In the genomic region with DNA sequence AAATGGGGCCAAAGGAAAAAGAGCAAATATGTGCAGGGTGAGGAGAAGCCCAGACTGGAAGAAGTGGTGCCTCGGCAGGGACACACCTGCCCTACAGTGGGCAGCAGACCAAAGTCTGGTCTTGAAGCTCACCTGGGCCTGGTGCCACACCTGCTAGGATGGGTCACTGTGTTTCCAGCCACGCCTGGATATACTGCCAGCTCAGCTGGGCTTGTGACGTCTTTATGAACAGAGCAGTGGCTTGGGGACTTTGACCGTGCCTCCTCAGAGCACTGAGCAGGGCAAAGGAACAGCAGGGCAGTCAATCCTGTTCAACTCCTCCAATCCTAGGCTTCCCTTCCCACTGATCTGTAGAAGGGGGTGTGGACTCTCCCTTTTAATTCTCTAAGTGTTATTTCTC, we compare ENCODE assay signal across 29 mouse cellular contexts. TPM values are rescaled to one million over a fixed set of nuclear protein-coding genes. Genes with fewer than 3 reads are reported as not detected.
DNase-seq lines count a peak whose midpoint lies in the region; ATAC-seq and TF ChIP-seq lines count a peak whose summit lies in the region.
"Had no signal": no experiment of that assay in that cellular context is flagged by ENCODE, and none has a peak within 500 bp of the region (broad histone marks: within the 10 kb centered on the region; RNA-seq: fewer than 3 reads in every experiment).

No protein-coding gene starts in this region.

- peaks cover 51% of the 10 kb centered on the region for H3K27me3 ChIP-seq in intestine, embryonic 15.5 days (replicated peaks)
- H3K27me3 ChIP-seq in kidney, adult 2 months (replicated peaks; ENCODE audit: control insufficient read depth, insufficient read depth, low read length): no peaks in the 10 kb centered on the region
- peaks cover 48% of the 10 kb centered on the region for H3K27me3 ChIP-seq in stomach, embryonic 16.5 days (ENCODE audit: control insufficient read depth, insufficient read depth, low read length)

- WGBS in intestine, embryonic 15.5 days: 23% methylated on average over 4 of the region's 4 CpGs
- 40% methylated on average over 4 of the region's 4 CpGs for WGBS in kidney, adult 2 months
- WGBS in stomach, embryonic 16.5 days: 35% methylated on average over 4 of the region's 4 CpGs

- peak overlapping the region; percentile 59; the same call in 1 of the 2 replicates for H3K4me2 ChIP-seq in intestine, embryonic 15.5 days (replicated peaks)
- no peak overlapping the region for H3K4me2 ChIP-seq in stomach, embryonic 16.5 days (ENCODE audit: low read depth, low read length)
- H3K4me2 ChIP-seq: midbrain, embryonic 12.5 days; neural tube, embryonic 15.5 days had no signal

- H3K36me3 ChIP-seq in intestine, embryonic 15.5 days: no peaks in the 10 kb centered on the region
- H3K36me3 ChIP-seq in kidney, adult 2 months (ENCODE audit: control insufficient read depth, insufficient read depth, low read length): no peaks in the 10 kb centered on the region
- no peaks in the 10 kb centered on the region for H3K36me3 ChIP-seq in stomach, embryonic 16.5 days (ENCODE audit: control insufficient read depth, insufficient read depth, low read length)
- H3K36me3 ChIP-seq: heart, embryonic 10.5 days; midbrain, embryonic 12.5 days; neural tube, embryonic 15.5 days had no signal

- no peak overlapping the region for H3K9ac ChIP-seq in intestine, embryonic 15.5 days
- H3K9ac ChIP-seq in stomach, embryonic 16.5 days (ENCODE audit: low read length): no peak overlapping the region
- H3K9ac ChIP-seq: liver, postnatal 0 days; midbrain, embryonic 12.5 days; neural tube, embryonic 15.5 days had no signal

- no peak overlapping the region for H3K4me3 ChIP-seq in intestine, embryonic 15.5 days (replicated peaks)
- H3K4me3 ChIP-seq in kidney, adult 2 months (ENCODE audit: insufficient read depth, low read depth, low read length): no peak overlapping the region
- H3K4me3 ChIP-seq in stomach, embryonic 16.5 days (replicated peaks; ENCODE audit: low read length): no peak overlapping the region
- H3K4me3 ChIP-seq: heart, embryonic 10.5 days; midbrain, embryonic 12.5 days; neural tube, embryonic 15.5 days had no signal

- ATAC-seq in intestine, embryonic 15.5 days: peak; percentile 87
- peak; percentile 71 for ATAC-seq in stomach, embryonic 16.5 days (ENCODE audit: insufficient read depth, low FRiP score)
- ATAC-seq: forebrain, embryonic 14.5 days; hindbrain, postnatal 0 days; liver, postnatal 0 days had no signal

- intact Hi-C loops in left cerebral cortex, postnatal 36 days (cut with DNase I): no loop called here

- no peak for TF ChIP-seq CTCF in kidney, adult 2 months (conservative IDR thresholded peaks at IDR 0.05; ENCODE audit: insufficient read depth, insufficient read length, low read depth, low read length)

- peak overlapping the region; percentile 33; the same call in 1 of the 2 replicates for H3K27ac ChIP-seq in intestine, embryonic 15.5 days
- peak overlapping the region; percentile 65 for H3K27ac ChIP-seq in kidney, adult 2 months (ENCODE audit: insufficient read depth, low read depth, low read length)
- H3K27ac ChIP-seq in stomach, embryonic 16.5 days (ENCODE audit: low read length): no peak overlapping the region
- H3K27ac ChIP-seq: heart, embryonic 10.5 days; hindbrain, postnatal 0 days; midbrain, embryonic 12.5 days; neural tube, embryonic 15.5 days had no signal

- H3K9me3 ChIP-seq in intestine, embryonic 15.5 days: no peaks in the 10 kb centered on the region
- H3K9me3 ChIP-seq in stomach, embryonic 16.5 days (replicated peaks; ENCODE audit: control insufficient read depth, low read length): no peaks in the 10 kb centered on the region
- H3K9me3 ChIP-seq: heart, embryonic 10.5 days; midbrain, embryonic 12.5 days; neural tube, embryonic 15.5 days had no signal

- peaks cover 34% of the 10 kb centered on the region for H3K4me1 ChIP-seq in intestine, embryonic 15.5 days (replicated peaks)
- peaks cover 18% of the 10 kb centered on the region for H3K4me1 ChIP-seq in kidney, adult 2 months (ENCODE audit: control insufficient read depth, insufficient read depth, low read length)
- peaks cover 28% of the 10 kb centered on the region for H3K4me1 ChIP-seq in stomach, embryonic 16.5 days (ENCODE audit: control insufficient read depth, insufficient read depth, low read length)

- no peak for TF ChIP-seq POLR2A in kidney, adult 2 months (IDR thresholded peaks at IDR 0.05; ENCODE audit: low read depth, low read length)

- DNase-seq in kidney, adult 2 months: peak; percentile 90
- DNase-seq in kidney, postnatal 10 days: peak; percentile 65
- DNase-seq in right cerebral cortex, adult 2 months (ENCODE audit: low spot score in 2 of 2): no peak
- no peak for DNase-seq in left cerebral cortex, postnatal 36 days (ENCODE audit: low spot score in 2 of 2)
- no peak for DNase-seq in thymus, postnatal 0 days (ENCODE audit: low spot score)
- DNase-seq: adrenal gland, postnatal 14 days; B cell, adult 2 months; cerebellum, adult 2 months; gastrocnemius, postnatal 10 days; liver, postnatal 0 days; lung, postnatal 10 days; thymus, postnatal 36 days had no signal

RNA-seq across cellular contexts. Expression of a gene that starts 2.1 kb away (rescaled TPM):
- 0.30 and 0.42 TPM in 2 replicates for polyA plus RNA-seq in intestine, embryonic 15.5 days (2015; fragmentation: Nextera tagmentation; extraction: Ambion mirVana)
- polyA plus RNA-seq in kidney, adult 2 months (2012; rRNA removed): 0.81 and 1.0 TPM in 2 replicates
- polyA plus RNA-seq in stomach, embryonic 16.5 days (2015; fragmentation: Nextera tagmentation; extraction: Ambion mirVana): 0.56 and 0.75 TPM in 2 replicates
- total RNA-seq in left cerebral cortex, postnatal 36 days (2021): not detected
- 0.21 TPM in 1 of 2 replicates, not detected in the other for polyA plus RNA-seq in thymus, postnatal 0 days (2015; fragmentation: Nextera tagmentation; extraction: Ambion mirVana)
- total RNA-seq: adrenal gland, postnatal 14 days; CH12.LX; gastrocnemius, postnatal 10 days; granulocyte monocyte progenitor cell, adult 5-6 weeks; hematopoietic stem cell, adult 5-6 weeks; hindbrain, postnatal 0 days; layer of hippocampus, postnatal 10 days; liver, adult 2 months; megakaryocyte progenitor cell, adult 5-6 weeks; MEL had no signal
- polyA plus RNA-seq: cerebellum, adult 2 months; forebrain, embryonic 14.5 days; frontal cortex, adult 2 months; heart, embryonic 10.5 days; heart, postnatal 0 days; hindbrain, postnatal 0 days; limb, embryonic 11.5 days; liver, adult 2 months; liver, postnatal 0 days; neural tube, embryonic 15.5 days had no signal

RNA-seq across cellular contexts. Expression of a gene that starts 8.6 kb away (rescaled TPM):
- polyA plus RNA-seq in intestine, embryonic 15.5 days (2015; fragmentation: Nextera tagmentation; extraction: Ambion mirVana): 29.2 and 30.8 TPM in 2 replicates
- 48.3 and 57.5 TPM in 2 replicates for polyA plus RNA-seq in kidney, adult 2 months (2012; rRNA removed)
- 8.6 and 9.1 TPM in 2 replicates for polyA plus RNA-seq in stomach, embryonic 16.5 days (2015; fragmentation: Nextera tagmentation; extraction: Ambion mirVana)
- total RNA-seq in left cerebral cortex, postnatal 36 days (2021): 1 to 10 TPM; 1.4 to 2.0 TPM
- polyA plus RNA-seq in thymus, postnatal 0 days (2015; fragmentation: Nextera tagmentation; extraction: Ambion mirVana): 3.2 and 3.6 TPM in 2 replicates
- total RNA-seq: granulocyte monocyte progenitor cell, adult 5-6 weeks had no signal
- polyA plus RNA-seq: forebrain, embryonic 14.5 days had no signal

RNA-seq across cellular contexts. Expression of a gene that starts 17.2 kb away (rescaled TPM):
- polyA plus RNA-seq in intestine, embryonic 15.5 days (2015; fragmentation: Nextera tagmentation; extraction: Ambion mirVana): 57.8 and 60.0 TPM in 2 replicates
- polyA plus RNA-seq in kidney, adult 2 months (2012; rRNA removed): 80.2 and 90.1 TPM in 2 replicates
- 57.3 and 60.4 TPM in 2 replicates for polyA plus RNA-seq in stomach, embryonic 16.5 days (2015; fragmentation: Nextera tagmentation; extraction: Ambion mirVana)
- total RNA-seq in left cerebral cortex, postnatal 36 days (2021): 100 to 1,000 TPM; 295 to 323 TPM
- 65.1 and 98.8 TPM in 2 replicates for polyA plus RNA-seq in thymus, postnatal 0 days (2015; fragmentation: Nextera tagmentation; extraction: Ambion mirVana)

RNA-seq across cellular contexts. Expression of a gene that starts 45.0 kb away (rescaled TPM):
- 1.4 and 1.5 TPM in 2 replicates for polyA plus RNA-seq in intestine, embryonic 15.5 days (2015; fragmentation: Nextera tagmentation; extraction: Ambion mirVana)
- polyA plus RNA-seq in kidney, adult 2 months (2012; rRNA removed): 3.3 and 4.4 TPM in 2 replicates
- polyA plus RNA-seq in stomach, embryonic 16.5 days (2015; fragmentation: Nextera tagmentation; extraction: Ambion mirVana): 1.5 and 2.1 TPM in 2 replicates
- total RNA-seq in left cerebral cortex, postnatal 36 days (2021): 10 to 100 TPM in 1 of 2 experiments, 1 to 10 TPM in 1; 8.7 to 10.1 TPM
- polyA plus RNA-seq in thymus, postnatal 0 days (2015; fragmentation: Nextera tagmentation; extraction: Ambion mirVana): 37.7 and 44.1 TPM in 2 replicates
- total RNA-seq: granulocyte monocyte progenitor cell, adult 5-6 weeks had no signal

Comparison
In these comparisons a context has a peak if more than half of its experiments do, and no peak if none do; other contexts are left out.
1. DNase-seq: peak in kidney, adult 2 months (single experiment) and kidney, postnatal 10 days (single experiment); none in right cerebral cortex, adult 2 months (0 of 2), left cerebral cortex, postnatal 36 days (0 of 2) and thymus, postnatal 0 days (single experiment).